In genomic region chr4:156197829-156198205, GRCm38 (mm10) we compare ENCODE assay signal across 8 mouse cellular contexts. TPM values are rescaled to one million over a fixed set of nuclear protein-coding genes. Genes with fewer than 3 reads are reported as not detected.
DNase-seq lines count a peak whose midpoint lies in the region; ATAC-seq and TF ChIP-seq lines count a peak whose summit lies in the region.

No protein-coding gene starts in this region.

- H3K36me3 ChIP-seq in erythroblast, embryonic 14.5 days (ENCODE audit: control insufficient read depth) = no peaks in the 10 kb centered on the region; the same call in 1 of the 2 replicates
- H3K36me3 ChIP-seq in heart, embryonic 13.5 days = peaks cover 20% of the 10 kb centered on the region
- H3K36me3 ChIP-seq in liver, embryonic 12.5 days = 0 out of 2 replicates have a peak, but pooled peaks cover under 1% of the 10 kb centered on the region
- no peaks in the 10 kb centered on the region for H3K36me3 ChIP-seq in stomach, embryonic 15.5 days

- H3K27ac ChIP-seq in heart, embryonic 13.5 days (replicated peaks) = peak overlapping the region; percentile 93
- peak overlapping the region; percentile 97 for H3K27ac ChIP-seq in liver, embryonic 12.5 days
- peak overlapping the region; percentile 96 for H3K27ac ChIP-seq in stomach, embryonic 15.5 days

- peak overlapping the region; percentile 82 for H3K4me3 ChIP-seq in erythroblast, embryonic 14.5 days (replicated peaks)
- H3K4me3 ChIP-seq in heart, embryonic 13.5 days = peak overlapping the region; percentile 91
- H3K4me3 ChIP-seq in liver, embryonic 12.5 days = peak overlapping the region; percentile 84
- H3K4me3 ChIP-seq in stomach, embryonic 15.5 days (replicated peaks) = peak overlapping the region; percentile 93

- peak; percentile 51 for TF ChIP-seq POLR2A in brain, embryonic 14.5 days (IDR thresholded peaks at IDR 0.05; ENCODE audit: borderline replicate concordance, extremely low read depth, insufficient read depth, insufficient read length, poor library complexity, severe bottlenecking)

- peak; percentile 85 for DNase-seq in A20 (ENCODE audit: low read depth, low spot score)
- DNase-seq in brain, embryonic 14.5 days (ENCODE audit: low read depth) = peak; percentile 97
- DNase-seq in kidney, postnatal 10 days = peak; percentile 97
- peak; percentile 74 to 79 for DNase-seq in natural killer cell, adult 2 months (ENCODE audit: low spot score in 2 of 2)

- H3K27me3 ChIP-seq in erythroblast, embryonic 14.5 days (ENCODE audit: control insufficient read depth) = peaks cover 66% of the 10 kb centered on the region
- H3K27me3 ChIP-seq in heart, embryonic 13.5 days (replicated peaks) = no peaks in the 10 kb centered on the region
- peaks cover 52% of the 10 kb centered on the region for H3K27me3 ChIP-seq in liver, embryonic 12.5 days (replicated peaks)
- no peaks in the 10 kb centered on the region; the same call in 1 of the 2 replicates for H3K27me3 ChIP-seq in stomach, embryonic 15.5 days (replicated peaks)

- peaks cover 63% of the 10 kb centered on the region for H3K4me1 ChIP-seq in erythroblast, embryonic 14.5 days (ENCODE audit: control insufficient read depth)
- H3K4me1 ChIP-seq in heart, embryonic 13.5 days = peaks cover 48% of the 10 kb centered on the region
- H3K4me1 ChIP-seq in liver, embryonic 12.5 days = peaks cover 69% of the 10 kb centered on the region
- H3K4me1 ChIP-seq in stomach, embryonic 15.5 days = peaks cover 35% of the 10 kb centered on the region

- no peaks in the 10 kb centered on the region; the same call in 1 of the 2 replicates for H3K9me3 ChIP-seq in erythroblast, embryonic 14.5 days (ENCODE audit: control insufficient read depth, low read length)
- H3K9me3 ChIP-seq in heart, embryonic 13.5 days = no peaks in the 10 kb centered on the region
- no peaks in the 10 kb centered on the region for H3K9me3 ChIP-seq in liver, embryonic 12.5 days (replicated peaks)
- H3K9me3 ChIP-seq in stomach, embryonic 15.5 days = no peaks in the 10 kb centered on the region

- peak overlapping the region; percentile 90 for H3K4me2 ChIP-seq in heart, embryonic 13.5 days
- H3K4me2 ChIP-seq in liver, embryonic 12.5 days = peak overlapping the region; percentile 96
- peak overlapping the region; percentile 76 for H3K4me2 ChIP-seq in stomach, embryonic 15.5 days

- under 1% methylated on average over 26 of the region's 26 CpGs for WGBS in heart, embryonic 13.5 days
- under 1% methylated on average over 26 of the region's 26 CpGs for WGBS in liver, embryonic 12.5 days (ENCODE audit: insufficient replicate concordance)
- WGBS in stomach, embryonic 15.5 days = under 1% methylated on average over 25 of the region's 26 CpGs

- peak; percentile 87 for ATAC-seq in heart, embryonic 13.5 days (ENCODE audit: extremely low read depth, insufficient number of reproducible peaks, low FRiP score, low TSS enrichment)
- peak; percentile 88 for ATAC-seq in liver, embryonic 12.5 days
- ATAC-seq in stomach, embryonic 15.5 days (ENCODE audit: insufficient read depth, low FRiP score, low read depth) = peak; percentile 89

- peak overlapping the region; percentile 86 for H3K9ac ChIP-seq in heart, embryonic 13.5 days
- H3K9ac ChIP-seq in liver, embryonic 12.5 days = peak overlapping the region; percentile 86
- H3K9ac ChIP-seq in stomach, embryonic 15.5 days = peak overlapping the region; percentile 22; the same call in 1 of the 2 replicates

- TF ChIP-seq CTCF in brain, embryonic 14.5 days (IDR thresholded peaks at IDR 0.05; ENCODE audit: borderline replicate concordance, extremely low read depth, insufficient read depth, insufficient read length) = 0 out of 2 replicates have a peak, but pooled peaks have one; percentile 21

RNA-seq across cellular contexts. Expression of gene Agrn, which starts 0.5 kb away (rescaled TPM):
- 475 and 507 TPM in 2 replicates for polyA plus RNA-seq in brain, embryonic 14.5 days (2012; rRNA removed)
- polyA plus RNA-seq in erythroblast, embryonic 14.5 days (2012) = 0.45 and 0.51 TPM in 2 replicates
- polyA plus RNA-seq in heart, embryonic 13.5 days (2015; fragmentation: Nextera tagmentation; extraction: Ambion mirVana) = 43.8 and 45.3 TPM in 2 replicates
- 16.1 and 17.8 TPM in 2 replicates for polyA plus RNA-seq in liver, embryonic 12.5 days (2016; fragmentation: Nextera tagmentation; extraction: Ambion mirVana)
- polyA plus RNA-seq in stomach, embryonic 15.5 days (2015; fragmentation: Nextera tagmentation; extraction: Ambion mirVana) = 61.7 and 67.8 TPM in 2 replicates

RNA-seq across cellular contexts. Expression of gene Isg15, which starts 2.8 kb away (rescaled TPM):
- polyA plus RNA-seq in brain, embryonic 14.5 days (2012; rRNA removed) = 0.53 and 0.86 TPM in 2 replicates
- 0.75 and 0.80 TPM in 2 replicates for polyA plus RNA-seq in erythroblast, embryonic 14.5 days (2012)
- 3.5 and 4.3 TPM in 2 replicates for polyA plus RNA-seq in heart, embryonic 13.5 days (2015; fragmentation: Nextera tagmentation; extraction: Ambion mirVana)
- polyA plus RNA-seq in liver, embryonic 12.5 days (2016; fragmentation: Nextera tagmentation; extraction: Ambion mirVana) = 2.6 and 3.2 TPM in 2 replicates
- polyA plus RNA-seq in stomach, embryonic 15.5 days (2015; fragmentation: Nextera tagmentation; extraction: Ambion mirVana) = 3.2 and 4.8 TPM in 2 replicates

RNA-seq across cellular contexts. Expression of gene AW011738, which starts 5.3 kb away (rescaled TPM):
- 3.5 and 4.8 TPM in 2 replicates for polyA plus RNA-seq in brain, embryonic 14.5 days (2012; rRNA removed)
- 0.13 and 0.15 TPM in 2 replicates for polyA plus RNA-seq in erythroblast, embryonic 14.5 days (2012)
- polyA plus RNA-seq in heart, embryonic 13.5 days (2015; fragmentation: Nextera tagmentation; extraction: Ambion mirVana) = 3.2 and 3.3 TPM in 2 replicates
- 1.3 and 1.4 TPM in 2 replicates for polyA plus RNA-seq in liver, embryonic 12.5 days (2016; fragmentation: Nextera tagmentation; extraction: Ambion mirVana)
- polyA plus RNA-seq in stomach, embryonic 15.5 days (2015; fragmentation: Nextera tagmentation; extraction: Ambion mirVana) = 3.0 TPM in 2 replicates

RNA-seq across cellular contexts. Expression of gene Perm1, which starts 17.9 kb away (rescaled TPM):
- 1.1 and 1.7 TPM in 2 replicates for polyA plus RNA-seq in brain, embryonic 14.5 days (2012; rRNA removed)
- polyA plus RNA-seq in erythroblast, embryonic 14.5 days (2012) = not detected in 2 replicates
- polyA plus RNA-seq in heart, embryonic 13.5 days (2015; fragmentation: Nextera tagmentation; extraction: Ambion mirVana) = 2.7 and 3.0 TPM in 2 replicates
- polyA plus RNA-seq in liver, embryonic 12.5 days (2016; fragmentation: Nextera tagmentation; extraction: Ambion mirVana) = 0.12 TPM in 2 replicates
- polyA plus RNA-seq in stomach, embryonic 15.5 days (2015; fragmentation: Nextera tagmentation; extraction: Ambion mirVana) = 0.61 and 0.99 TPM in 2 replicates

RNA-seq across cellular contexts. Expression of gene Plekhn1, which starts 36.8 kb away (rescaled TPM):
- polyA plus RNA-seq in brain, embryonic 14.5 days (2012; rRNA removed) = 86.7 and 116 TPM in 2 replicates
- polyA plus RNA-seq in erythroblast, embryonic 14.5 days (2012) = 1.5 and 2.4 TPM in 2 replicates
- 13.1 and 13.3 TPM in 2 replicates for polyA plus RNA-seq in heart, embryonic 13.5 days (2015; fragmentation: Nextera tagmentation; extraction: Ambion mirVana)
- polyA plus RNA-seq in liver, embryonic 12.5 days (2016; fragmentation: Nextera tagmentation; extraction: Ambion mirVana) = 7.2 TPM in 2 replicates
- polyA plus RNA-seq in stomach, embryonic 15.5 days (2015; fragmentation: Nextera tagmentation; extraction: Ambion mirVana) = 20.0 and 22.1 TPM in 2 replicates

Comparison
In these comparisons a context has a peak if more than half of its experiments do, and no peak if none do; other contexts are left out.
1. Peak in every context shown above with its lines: DNase-seq, ATAC-seq, H3K4me3 ChIP-seq and H3K27ac ChIP-seq.
2. H3K9ac ChIP-seq: peak in every context shown above with its lines; median percentile 86 in heart, embryonic 13.5 days; 86 in liver, embryonic 12.5 days; 22 in stomach, embryonic 15.5 days.
3. RNA of gene Agrn, which starts 0.5 kb away (polyA plus RNA-seq): 475 to 507 TPM in brain, embryonic 14.5 days, 61.7 to 67.8 TPM in stomach, embryonic 15.5 days, 43.8 to 45.3 TPM in heart, embryonic 13.5 days and 16.1 to 17.8 TPM in liver, embryonic 12.5 days; 0.45 to 0.51 TPM in erythroblast, embryonic 14.5 days; every median in the first group is over 10 times any median in the second.